Mouse (Mus musculus) ES-E14 (cell line): Measurements from ENCODE around the gene Aamp. TPM values are rescaled to one million over a fixed set of nuclear protein-coding genes. Genes with fewer than 3 reads are reported as not detected.

Experiments used
- DNase-seq: peaks from one replicate; pipeline ENCODE4 v3.0.0-alpha.2; 2013; ENCODE audit warnings: low read depth, low spot score
- H3K27ac ChIP-seq: 2 replicates; pipeline ENCODE4 v1.5.1; 2012; ENCODE audit warnings: low read depth, mild to moderate bottlenecking, low read length, moderate library complexity, mixed read lengths; ENCODE audit not compliant: poor library complexity, insufficient read depth, severe bottlenecking
- H3K36me3 ChIP-seq: 2 replicates; pipeline ENCODE4 v1.6.1; 2012; ENCODE audit warnings: mild to moderate bottlenecking, low read length, moderate library complexity, mixed read lengths; ENCODE audit not compliant: control insufficient read depth, poor library complexity, insufficient read depth, severe bottlenecking
- H3K4me1 ChIP-seq, 2 experiments: fragments of 150-350 bp in 1 of 2; sonication (generic) in 1 of 2; 2 replicates each; pipeline ENCODE4 v1.6.1; 2012; ENCODE audit warnings: low read length in 2 of 2, mild to moderate bottlenecking in 1 of 2, mixed read lengths in 1 of 2; ENCODE audit not compliant: control insufficient read depth in 2 of 2, insufficient read depth in 2 of 2, poor library complexity in 1 of 2
- H3K4me3 ChIP-seq, 2 experiments: fragments of 150-350 bp in 1 of 2; sonication (generic) in 1 of 2; 2 replicates each; pipeline ENCODE4 v1.5.1; 2012; ENCODE audit warnings: low read length in 2 of 2, low read depth in 1 of 2, mild to moderate bottlenecking in 1 of 2, mixed read lengths in 1 of 2; ENCODE audit not compliant: insufficient read depth in 1 of 2, poor library complexity in 1 of 2, severe bottlenecking in 1 of 2
- H3K9ac ChIP-seq: 2 replicates; pipeline ENCODE4 v1.6.1; 2012; ENCODE audit warnings: low read depth, mild to moderate bottlenecking, low read length, mixed read lengths; ENCODE audit not compliant: poor library complexity, insufficient read depth, severe bottlenecking
- H3K9me3 ChIP-seq: fragments of 150-350 bp; sonication (generic); 2 replicates; pipeline ENCODE4 v1.6.1; 2012; ENCODE audit warnings: low read depth, mild to moderate bottlenecking, low read length; ENCODE audit not compliant: control insufficient read depth, insufficient read depth
- CHD2 ChIP-seq: IDR thresholded peaks from 2 replicates; pipeline ENCODE4 v1.6.1; 2014; ENCODE audit warnings: mild to moderate bottlenecking, low read depth, low read length, inconsistent platforms
- HCFC1 ChIP-seq: IDR thresholded peaks from 2 replicates; pipeline ENCODE4 v1.6.1; 2012; ENCODE audit warnings: low read length, inconsistent platforms, borderline replicate concordance; ENCODE audit not compliant: insufficient read depth
- MAFK ChIP-seq: IDR thresholded peaks from 2 replicates; pipeline ENCODE4 v1.6.1; 2014; ENCODE audit warnings: mild to moderate bottlenecking, low read depth, low read length, inconsistent platforms; ENCODE audit not compliant: insufficient read depth
- ZC3H11A ChIP-seq: IDR thresholded peaks from 2 replicates; pipeline ENCODE4 v1.6.1; 2012; ENCODE audit warnings: low read depth, mild to moderate bottlenecking, inconsistent platforms, low read length, borderline replicate concordance
- ZNF384 ChIP-seq: IDR thresholded peaks from 2 replicates; pipeline ENCODE4 v1.6.1; 2012; ENCODE audit warnings: low read depth, low read length, inconsistent platforms
- in situ Hi-C, 2 experiments: fragments of 600-800 bp; cut with MboI; formaldehyde crosslinking; loops; one replicate each; pipeline ENCODE4 v1.15.1; 2025; ENCODE audit warnings: low sequenced_read_pairs in 2 of 2, inconsistent platforms in 1 of 2; ENCODE audit not compliant: unreplicated experiment in 2 of 2
- total RNA-seq: library from RNA; depleted of rRNA; stranded (reverse); fragments of 300-350 nt; gene quantifications from 2 replicates; pipeline ENCODE4 v1.2.3, GENCODE M21; 2012

Aamp gene
- total RNA-seq, 1 experiment = 138 TPM

- Histone ChIP-seq H3K9me3 (no peaks in the 10 kb centered on the region), H3K4me1 (peaks cover 2 to 23% of the 10 kb centered on the region in 2 experiments; a peak in 3 of 4 replicates), H3K4me3 (no peak overlapping the region), H3K9ac (no peak overlapping the region), H3K36me3 (no peaks in the 10 kb centered on the region), H3K27ac (peak overlapping the region; percentile 15; the same call in 1 of the 2 replicates)
- no peak for TF ChIP-seq ZNF384
- in situ Hi-C loops = no loop called here
- DNase-seq = no peak
Observed at GRCm38 (mm10) chr1:74307146-74307545, 22.6 kb upstream of the Aamp start.

GRCm38 (mm10) chr1:74305522-74305921 lies 21.0 kb upstream of the Aamp start, which contains the start of gene Tmbim1:
Gene Tmbim1 (minus strand): TSS chr1:74305622.
- no peak for DNase-seq
- Histone ChIP-seq H3K36me3 (no peaks in the 10 kb centered on the region), H3K4me1 (peaks cover 2 to 23% of the 10 kb centered on the region in 2 experiments; a peak in 3 of 4 replicates), H3K9ac (peak within 1 kb of the TSS; percentile 80; the same call in 1 of the 2 replicates), H3K27ac (no peak within 1 kb of the TSS), H3K9me3 (no peaks in the 10 kb centered on the region), H3K4me3 (peak within 1 kb of the TSS; percentile 67 to 75; a peak in 3 of 4 replicates)
- in situ Hi-C loops = no loop called here
- TF ChIP-seq ZNF384 (no peak), MAFK (no peak), ZC3H11A (no peak), HCFC1 (no peak), CHD2 (no peak)

GRCm38 (mm10) chr1:74304946-74305345 lies 20.4 kb upstream of the Aamp start:
- H3K9ac ChIP-seq = no peak overlapping the region
- no peaks in the 10 kb centered on the region for H3K36me3 ChIP-seq
- peaks cover 2 to 23% of the 10 kb centered on the region in 2 experiments; a peak in 3 of 4 replicates for H3K4me1 ChIP-seq
- H3K27ac ChIP-seq = no peak overlapping the region
- in situ Hi-C loops = no loop called here
- H3K4me3 ChIP-seq = no peak overlapping the region
- no peak for DNase-seq
- TF ChIP-seq HCFC1 (no peak), MAFK (no peak), ZNF384 (no peak), ZC3H11A (no peak), CHD2 (no peak)
- no peaks in the 10 kb centered on the region for H3K9me3 ChIP-seq

- Histone ChIP-seq H3K4me1 (peaks cover under 1 to 23% of the 10 kb centered on the region in 2 experiments; a peak in 3 of 4 replicates), H3K9ac (peak overlapping the region; percentile 80), H3K9me3 (no peaks in the 10 kb centered on the region), H3K36me3 (no peaks in the 10 kb centered on the region), H3K27ac (no peak overlapping the region), H3K4me3 (peak overlapping the region; percentile 67 to 75)
- TF ChIP-seq ZC3H11A = no peak
- TF ChIP-seq CHD2 = no peak
- no peak for TF ChIP-seq HCFC1
- TF ChIP-seq MAFK = no peak
- no peak for TF ChIP-seq ZNF384
- no peak for DNase-seq
- in situ Hi-C loops = no loop called here
Observed at GRCm38 (mm10) chr1:74304339-74304790, 19.8 kb upstream of the Aamp start.
